Mouse (Mus musculus): ENCODE measurements around the gene Wars2.
A peak's percentile ranks its signal among the peaks of the same experiment; 100 is the strongest.

Wars2 gene

DNA sequence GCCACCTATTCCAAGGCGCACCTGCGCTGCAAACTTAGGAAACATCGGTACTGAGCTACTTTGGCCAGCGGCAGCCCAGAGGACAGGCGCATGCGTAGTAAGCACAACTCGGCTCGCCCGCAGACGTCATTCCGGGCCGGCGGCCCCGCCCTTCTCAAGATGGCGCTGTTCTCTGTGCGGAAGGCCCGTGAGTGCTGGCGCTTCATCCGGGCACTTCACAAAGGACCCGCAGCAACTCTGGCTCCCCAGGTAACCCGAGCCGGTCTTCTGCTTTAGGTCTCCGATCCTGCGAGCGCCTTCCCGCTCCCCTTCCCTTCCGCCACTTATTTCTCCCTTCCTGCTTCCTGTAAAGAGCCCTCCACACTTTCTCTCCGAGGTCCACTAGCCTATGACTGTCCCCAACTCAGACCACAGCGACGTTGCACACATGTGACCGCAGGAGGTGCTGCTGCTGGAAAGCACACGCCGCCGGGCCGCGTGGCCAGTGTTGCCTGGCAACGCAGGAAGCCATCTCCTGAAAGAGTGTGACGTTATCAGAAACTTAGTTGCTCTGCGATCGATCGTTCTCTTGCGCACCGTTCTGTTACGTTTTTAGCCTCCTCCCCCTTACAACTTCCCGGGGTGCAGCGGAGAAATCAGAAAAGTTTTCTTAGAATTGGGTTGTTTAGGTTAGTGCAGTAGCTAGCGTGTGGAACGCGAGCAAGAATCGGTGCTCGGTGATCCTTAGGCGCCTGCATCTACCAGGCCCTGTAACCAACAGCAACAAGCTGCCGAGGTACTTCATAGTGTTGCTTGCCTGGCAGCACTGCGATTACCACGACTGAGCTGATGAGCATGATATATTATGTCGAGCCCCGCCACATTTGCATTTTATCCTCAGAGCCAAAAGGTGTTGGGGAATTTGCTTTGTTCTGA lies at the start of gene Wars2:
TSS of gene Wars2 (plus strand) at position 129 of the 915 bp plus-strand sequence.
- DNase-seq (ENCODE audit: low spot score in 2 of 2) = peak; percentile 89 to 93

- no peak for DNase-seq (ENCODE audit: low spot score in 2 of 2)
These were observed 44.1 kb upstream of the Wars2 start for GRCm38 (mm10) chr3:99096816-99097215.

DNA sequence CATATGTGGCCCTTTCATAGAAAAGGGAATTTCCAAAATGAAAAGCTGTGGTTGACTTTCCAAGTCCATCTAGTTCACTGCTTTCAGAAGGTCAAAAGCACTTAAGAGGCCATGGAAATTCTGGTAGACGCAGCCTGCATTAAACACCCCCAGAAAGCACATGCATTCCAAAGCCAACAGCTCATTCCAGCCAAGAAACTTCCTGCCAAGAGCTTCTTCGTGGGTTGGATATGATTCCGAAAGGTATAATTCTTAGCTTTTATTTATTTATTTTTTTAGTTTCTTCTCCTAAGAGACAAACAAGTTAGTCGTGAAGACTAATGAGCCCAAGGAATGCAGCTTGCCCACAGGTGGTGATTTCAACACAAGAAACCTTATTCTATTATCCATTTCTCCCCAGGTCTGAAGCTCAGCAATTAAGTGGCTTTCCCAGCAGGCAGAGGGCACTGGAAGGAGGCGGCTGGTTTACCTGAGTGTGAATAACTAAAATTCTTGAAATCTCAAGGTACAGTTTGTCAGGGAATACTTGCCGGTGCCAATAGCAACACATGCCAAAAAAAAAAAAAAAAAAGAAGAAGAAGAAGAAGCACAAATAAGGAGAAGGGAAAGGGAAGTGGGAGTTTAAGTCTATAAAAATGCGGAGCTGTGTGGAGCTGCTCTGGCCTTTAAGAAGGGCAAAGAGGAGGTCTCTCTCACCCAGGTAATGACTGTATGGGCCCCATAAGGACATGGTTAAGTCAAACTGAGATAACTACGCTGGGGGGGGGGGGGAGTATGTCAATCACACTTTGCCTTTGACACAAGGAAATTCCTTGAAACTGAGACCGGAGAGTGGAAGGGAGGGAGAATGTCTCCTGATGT lies 30.3 kb upstream of the Wars2 start:
- DNase-seq (ENCODE audit: low spot score in 2 of 2) = no peak

GRCm38 (mm10) chr3:99111214-99111608 lies 29.7 kb upstream of the Wars2 start:
- DNase-seq (ENCODE audit: low spot score in 2 of 2) = no peak

- no peak for DNase-seq (ENCODE audit: low spot score in 2 of 2)
These were observed 27.5 kb upstream of the Wars2 start for GRCm38 (mm10) chr3:99113266-99113837.

DNA sequence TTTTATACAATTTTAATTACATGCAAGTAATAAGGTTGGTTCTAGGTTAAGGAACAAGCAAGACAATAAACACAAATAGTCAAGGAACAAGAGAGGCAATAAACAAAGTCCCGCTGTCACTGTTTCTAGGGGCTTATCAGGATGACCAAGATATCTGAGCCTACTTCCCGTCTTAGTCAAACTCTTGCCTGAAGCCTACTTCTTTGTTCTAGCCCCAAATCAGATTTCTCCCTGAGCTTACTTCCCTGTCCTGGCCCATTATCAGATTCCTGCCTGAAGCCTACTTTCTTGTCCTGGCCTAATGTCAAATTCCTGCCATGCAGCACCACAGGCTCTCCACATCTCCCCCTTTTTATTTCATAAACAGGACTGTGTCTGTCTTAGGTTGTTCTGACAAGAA lies 19.9 kb upstream of the Wars2 start:
- no peak for DNase-seq (ENCODE audit: low spot score in 2 of 2)

GRCm38 (mm10) chr3:99130521-99130920 lies 10.3 kb upstream of the Wars2 start:
- DNase-seq (ENCODE audit: low spot score in 2 of 2) = no peak

- no peak for DNase-seq (ENCODE audit: low spot score in 2 of 2)
These were observed 8.9 kb upstream of the Wars2 start for GRCm38 (mm10) chr3:99131973-99132372.

DNA sequence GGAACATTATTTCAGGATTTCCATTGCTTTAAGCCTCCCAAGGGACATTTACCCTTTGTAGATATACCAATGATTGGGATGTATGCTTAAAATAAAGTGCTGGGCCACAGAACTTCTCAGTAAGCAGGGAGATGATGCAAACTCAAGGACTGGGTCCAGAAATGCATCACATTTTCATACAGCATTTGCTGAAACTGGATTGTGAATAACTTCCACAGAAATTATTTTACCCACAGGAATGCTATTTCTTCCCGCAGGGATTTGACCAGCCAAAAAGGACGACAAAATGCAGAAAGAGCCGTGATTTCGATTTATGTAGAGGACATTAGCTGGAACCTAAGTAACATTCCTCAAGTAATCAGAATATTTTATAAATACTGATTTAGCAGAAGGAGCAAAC lies 7.0 kb upstream of the Wars2 start:
- no peak for DNase-seq (ENCODE audit: low spot score in 2 of 2)

GRCm38 (mm10) chr3:99147886-99148285 lies 7.0 kb downstream of the Wars2 start:
- no peak for DNase-seq (ENCODE audit: low spot score in 2 of 2)

DNA sequence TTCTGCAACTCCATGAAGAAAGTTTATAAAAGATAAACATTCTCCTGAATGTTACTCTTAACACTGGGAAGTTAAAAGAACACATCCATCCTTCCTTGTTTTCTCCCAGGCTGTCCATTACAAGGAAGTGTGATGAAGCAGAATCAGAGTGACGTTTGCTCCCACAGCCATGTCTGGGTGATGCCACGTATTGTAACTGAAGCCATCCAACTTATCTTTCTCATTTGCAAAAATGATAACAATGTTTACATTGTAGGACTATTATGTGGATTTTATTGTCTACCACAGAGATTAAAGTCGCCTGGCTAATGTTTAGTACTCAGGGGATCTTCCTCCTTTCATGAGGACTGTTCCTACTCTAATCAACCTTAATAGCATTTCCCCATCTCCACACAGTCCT lies 8.2 kb downstream of the Wars2 start:
- DNase-seq (ENCODE audit: low spot score in 2 of 2) = no peak

- no peak for DNase-seq (ENCODE audit: low spot score in 2 of 2)
These were observed 15.4 kb downstream of the Wars2 start for GRCm38 (mm10) chr3:99156286-99156685.

- DNase-seq (ENCODE audit: low spot score in 2 of 2) = no peak
These were observed 16.1 kb downstream of the Wars2 start for GRCm38 (mm10) chr3:99156987-99157386.

- DNase-seq (ENCODE audit: low spot score in 2 of 2) = no peak
These were observed 16.7 kb downstream of the Wars2 start for GRCm38 (mm10) chr3:99157451-99158015.

DNA sequence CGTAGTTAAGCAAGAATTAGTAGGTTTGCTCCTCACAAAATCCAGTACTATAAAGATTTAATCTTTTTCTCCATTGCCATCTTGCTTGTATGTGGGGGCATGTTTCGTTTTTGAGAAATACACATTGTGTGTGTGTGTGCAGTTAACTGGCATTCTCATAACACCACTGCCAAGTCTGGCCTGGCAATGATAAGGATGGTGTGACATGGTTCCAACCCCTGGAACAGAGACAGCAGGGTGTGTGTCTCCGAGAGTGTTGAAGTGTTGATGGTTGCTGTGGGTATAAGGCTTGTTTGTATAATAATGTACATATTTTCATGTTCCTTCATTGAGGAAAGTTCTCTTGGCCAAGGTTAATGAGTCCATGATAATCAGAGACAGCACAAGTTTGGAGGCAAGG lies 19.1 kb downstream of the Wars2 start:
- DNase-seq (ENCODE audit: low spot score in 2 of 2) = no peak

DNA sequence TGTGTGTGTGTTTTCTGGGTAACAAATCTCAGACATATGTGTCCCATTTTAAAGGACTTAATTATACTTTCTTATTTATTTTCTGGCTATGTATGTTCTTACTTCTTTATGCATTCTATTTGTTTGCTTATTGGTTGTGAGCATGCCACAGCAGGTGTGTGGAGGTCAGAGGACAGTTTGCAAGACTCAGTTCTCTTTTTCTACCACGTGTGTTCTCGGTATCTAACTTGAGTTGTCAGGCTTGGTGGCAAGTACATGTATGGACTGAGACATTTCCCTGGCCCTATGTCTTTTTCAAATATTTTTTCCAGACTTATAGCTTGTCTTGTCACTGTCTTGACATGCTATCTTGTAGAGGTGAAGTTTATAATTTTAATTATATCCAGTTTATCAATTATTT lies 21.3 kb downstream of the Wars2 start:
- DNase-seq (ENCODE audit: low spot score in 2 of 2) = no peak

- no peak for DNase-seq (ENCODE audit: low spot score in 2 of 2)
These were observed 26.9 kb downstream of the Wars2 start for GRCm38 (mm10) chr3:99167734-99168133.

DNA sequence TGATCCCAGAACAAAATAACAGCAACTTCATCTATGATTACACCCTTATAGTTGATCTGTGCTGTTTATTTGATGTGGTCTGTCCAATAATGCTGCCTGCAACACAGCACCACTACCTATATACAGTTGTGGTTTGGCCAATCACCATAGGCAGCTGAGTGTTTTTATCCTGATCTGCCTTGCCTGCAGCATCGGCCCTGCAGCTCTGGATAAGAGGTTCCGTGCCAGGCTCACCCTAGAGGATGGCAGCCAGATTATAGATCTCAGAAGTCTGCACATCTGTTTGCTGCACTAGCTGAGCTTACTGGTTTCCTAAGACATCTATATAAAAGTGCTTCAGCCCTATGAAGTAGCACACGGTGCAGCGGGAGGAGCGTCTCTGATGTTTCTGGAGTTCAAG lies 32.3 kb downstream of the Wars2 start:
- DNase-seq (ENCODE audit: low spot score in 2 of 2) = no peak

DNA sequence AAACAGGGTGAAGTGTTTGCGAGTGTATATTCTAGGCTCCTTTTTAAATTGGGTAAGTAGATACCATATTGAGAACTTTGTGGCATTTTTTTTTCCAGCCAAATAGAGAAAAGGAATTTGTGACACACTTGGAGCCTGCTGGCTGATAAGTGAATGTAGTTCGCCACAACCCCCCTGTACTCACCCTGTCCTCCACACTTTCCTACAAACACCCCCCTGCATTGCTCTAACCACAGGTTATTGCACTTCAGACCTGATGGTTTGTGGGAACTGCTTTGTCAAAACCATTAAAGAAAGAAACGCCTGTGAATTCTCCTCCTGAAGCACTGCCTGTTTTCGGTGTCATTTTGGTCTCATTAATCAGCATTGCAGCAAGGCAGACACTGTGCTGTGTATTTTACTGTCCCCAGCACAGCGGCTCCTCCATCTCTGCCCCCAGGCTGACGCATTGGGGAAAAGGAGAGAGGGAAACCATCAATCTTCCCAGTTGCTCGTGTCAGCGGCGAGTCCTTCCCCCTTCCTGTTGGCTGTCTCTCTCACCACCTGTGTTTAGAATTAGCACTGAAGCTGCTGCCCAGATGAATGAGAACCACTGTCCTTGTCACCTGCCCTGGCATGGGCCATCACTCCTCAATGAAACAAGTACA lies 33.9 kb downstream of the Wars2 start:
- no peak for DNase-seq (ENCODE audit: low spot score in 2 of 2)

GRCm38 (mm10) chr3:99183355-99184016 lies 42.6 kb downstream of the Wars2 start:
- no peak for DNase-seq (ENCODE audit: low spot score in 2 of 2)

DNA sequence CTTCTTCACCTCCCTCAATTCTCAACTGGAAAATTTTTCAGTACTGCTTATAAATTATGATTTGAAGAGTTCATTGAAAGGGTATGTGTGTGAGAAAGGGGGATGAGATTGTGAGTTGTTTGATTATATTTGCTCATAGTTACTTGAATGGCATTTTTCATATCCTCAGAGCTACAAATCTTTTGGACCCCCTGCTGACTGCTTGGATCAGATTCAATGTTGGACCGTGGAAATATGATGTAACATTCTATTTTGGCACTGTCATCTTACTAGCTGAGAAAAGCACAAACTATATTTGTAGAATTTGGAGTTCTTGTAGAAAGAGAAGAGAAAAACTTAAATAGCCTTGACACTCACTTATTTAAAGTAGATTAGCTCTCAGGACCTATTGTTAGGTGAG lies 43.5 kb downstream of the Wars2 start:
- DNase-seq (ENCODE audit: low spot score in 2 of 2) = peak in 1 of 2 experiments; percentile 9

Measured in cerebellum, postnatal 4 days (tissue).